Mouse (Mus musculus) embryonic facial prominence, embryonic 14.5 days (tissue): ENCODE results near the gene Tada2b. TPM values are rescaled to one million over a fixed set of nuclear protein-coding genes. Genes with fewer than 3 reads are reported as not detected.

Experiments used
- ATAC-seq: fragments of 200-750 bp; cut with Nextera tagmentation; 2 replicates; pipeline ENCODE4 v1.8.0; 2017; ENCODE audit warnings: low read depth, moderate number of reproducible peaks, moderate TSS enrichment
- DNase-seq: peaks from one replicate; pipeline ENCODE4 v3.0.0-alpha.2; 2015; ENCODE audit warnings: low spot score
- H3K27ac ChIP-seq: fragments of 300-500 bp; sonication (generic); replicated peaks from 2 replicates; pipeline ENCODE4 v1.5.1; 2014; ENCODE audit warnings: low read depth, mild to moderate bottlenecking, low read length, moderate library complexity
- H3K27me3 ChIP-seq: fragments of 300-500 bp; sonication (generic); replicated peaks from 2 replicates; pipeline ENCODE4 v1.6.1; 2014; ENCODE audit warnings: low read length; ENCODE audit not compliant: control insufficient read depth, insufficient read depth
- H3K36me3 ChIP-seq: fragments of 300-500 bp; sonication (generic); 2 replicates; pipeline ENCODE4 v1.6.1; 2014; ENCODE audit warnings: low read length, mixed read lengths; ENCODE audit not compliant: control insufficient read depth, insufficient read depth
- H3K4me1 ChIP-seq: fragments of 300-500 bp; sonication (generic); 2 replicates; pipeline ENCODE4 v1.6.1; 2014; ENCODE audit warnings: antibody characterized with exemption, low read length; ENCODE audit not compliant: control insufficient read depth, insufficient read depth
- H3K4me2 ChIP-seq: fragments of 300-500 bp; sonication (generic); 2 replicates; pipeline ENCODE4 v1.6.1; 2014; ENCODE audit warnings: low read depth, mild to moderate bottlenecking, low read length, moderate library complexity, mixed read lengths
- H3K4me3 ChIP-seq: fragments of 300-500 bp; sonication (generic); 2 replicates; pipeline ENCODE4 v1.5.1; 2014; ENCODE audit warnings: low read depth, mild to moderate bottlenecking, low read length
- H3K9ac ChIP-seq: fragments of 300-500 bp; sonication (generic); 2 replicates; pipeline ENCODE4 v1.6.1; 2014; ENCODE audit warnings: low read depth, mild to moderate bottlenecking, low read length, moderate library complexity, mixed read lengths
- H3K9me3 ChIP-seq: fragments of 300-500 bp; sonication (generic); 2 replicates; pipeline ENCODE4 v1.6.1; 2016; ENCODE audit warnings: low read length; ENCODE audit not compliant: control insufficient read depth
- WGBS: fragments of 180-500 bp; shearing (Covaris S2); extraction: QIAGEN DNeasy Blood & Tissue Kit; methylation state at CpG from one replicate; pipeline ENCODE4 v1.1.7; 2014; 5-methylcytosine and 5-hydroxymethylcytosine counted together
- polyA plus RNA-seq: library from polyadenylated mRNA; unstranded; fragments of >200 nt; fragmentation: Nextera tagmentation; extraction: Ambion mirVana; gene quantifications from 2 replicates; pipeline ENCODE4 v1.2.1, GENCODE M21; 2014

Gene Tada2b
- polyA plus RNA-seq, 1 experiment from 2014 or later, result 4.2 TPM

DNA sequence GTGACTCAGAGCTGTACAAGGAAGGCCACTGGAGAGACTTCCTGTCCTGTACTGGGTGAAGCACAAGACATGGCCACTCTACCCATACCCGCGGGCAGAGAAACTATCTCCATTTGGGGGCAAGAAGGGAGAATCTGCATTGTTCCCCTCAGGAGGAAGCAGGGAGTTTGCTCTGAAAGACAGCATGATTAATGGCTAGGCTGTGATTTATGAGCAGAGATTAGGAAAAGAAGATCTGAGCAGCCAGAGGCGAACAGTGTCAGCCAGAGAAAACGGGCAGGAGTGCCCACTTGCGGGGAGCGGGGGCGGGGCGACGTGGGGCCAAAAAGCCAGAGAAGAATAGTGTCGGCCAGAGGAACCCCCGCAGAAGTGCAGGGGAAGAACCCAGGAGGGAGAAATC lies 56.3 kb downstream of the Tada2b start:
- no peaks in the 10 kb centered on the region for H3K9me3 ChIP-seq
- no peak overlapping the region for H3K4me2 ChIP-seq
- ATAC-seq (no peak), DNase-seq (no peak)
- 48% methylated on average over 11 of the region's 11 CpGs for WGBS
- H3K27me3 ChIP-seq, result no peaks in the 10 kb centered on the region
- no peaks in the 10 kb centered on the region for H3K4me1 ChIP-seq
- no peak overlapping the region for H3K4me3 ChIP-seq
- H3K9ac ChIP-seq, result no peak overlapping the region
- H3K27ac ChIP-seq, result no peak overlapping the region
- H3K36me3 ChIP-seq, result no peaks in the 10 kb centered on the region

DNA sequence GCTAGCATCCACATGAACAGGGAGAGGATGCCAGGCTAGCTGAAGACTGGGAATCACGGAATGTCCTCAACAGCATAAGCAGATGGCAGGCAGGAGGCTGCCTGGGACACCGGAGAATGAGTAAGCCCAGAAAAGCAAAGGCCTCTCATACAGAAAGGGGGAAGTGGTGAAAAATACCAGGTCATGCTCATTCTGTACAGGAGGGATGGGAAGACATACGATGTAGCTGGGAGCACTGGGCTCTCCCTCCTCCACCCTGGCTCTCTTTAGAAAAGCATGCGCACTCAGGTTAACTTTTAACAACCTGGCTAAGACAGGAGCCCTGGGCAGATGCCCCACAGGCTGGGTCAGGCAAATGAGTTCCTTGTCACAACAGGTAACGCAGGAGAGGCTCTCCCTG lies 57.7 kb downstream of the Tada2b start:
- Histone ChIP-seq H3K4me3 (no peak overlapping the region), H3K27me3 (no peaks in the 10 kb centered on the region), H3K9me3 (no peaks in the 10 kb centered on the region), H3K27ac (no peak overlapping the region), H3K36me3 (no peaks in the 10 kb centered on the region), H3K4me1 (no peaks in the 10 kb centered on the region), H3K4me2 (no peak overlapping the region), H3K9ac (no peak overlapping the region)
- ATAC-seq, result no peak
- 66% methylated on average over 5 of the region's 5 CpGs for WGBS
- no peak for DNase-seq

DNA sequence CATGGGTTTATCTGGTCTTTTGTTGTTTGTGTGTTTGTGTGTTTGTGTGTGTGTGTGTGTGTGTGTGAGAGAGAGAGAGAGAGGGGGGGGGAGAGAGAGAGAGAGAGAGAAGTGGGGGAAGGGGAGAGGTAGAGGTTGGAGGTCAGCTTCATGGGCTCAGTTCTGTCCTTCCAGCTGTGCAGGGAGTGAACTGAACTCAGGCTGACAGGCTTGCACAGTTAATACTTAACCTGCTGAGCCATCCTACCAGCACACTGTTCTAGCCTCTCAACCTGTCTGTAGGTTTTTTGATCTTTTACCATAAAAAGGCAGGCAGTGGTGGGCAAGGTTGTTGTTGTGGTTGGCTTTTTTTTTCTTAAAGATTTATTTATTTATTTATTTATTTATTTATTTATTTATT lies 59.4 kb downstream of the Tada2b start:
- Histone ChIP-seq H3K4me2 (no peak overlapping the region), H3K36me3 (no peaks in the 10 kb centered on the region), H3K27ac (no peak overlapping the region), H3K27me3 (no peaks in the 10 kb centered on the region), H3K4me1 (no peaks in the 10 kb centered on the region), H3K9ac (no peak overlapping the region), H3K4me3 (no peak overlapping the region), H3K9me3 (no peaks in the 10 kb centered on the region)
- ATAC-seq (no peak), DNase-seq (no peak)

Other genes starting within 250 kb of the Tada2b start
- gene Sorcs2, start 86.1 kb downstream of the Tada2b start, polyA plus RNA-seq, result 21.6 and 22.5 TPM in 2 replicates
- gene Grpel1, start 19.3 kb downstream of the Tada2b start, polyA plus RNA-seq, result 49.0 and 52.7 TPM in 2 replicates
- gene Ccdc96, start 303 bp upstream of the Tada2b start, polyA plus RNA-seq, result 0.88 and 1.7 TPM in 2 replicates
- 38.5 and 42.8 TPM in 2 replicates for gene Tbc1d14, start 109.0 kb upstream of the Tada2b start, polyA plus RNA-seq
- 20.7 and 21.5 TPM in 2 replicates for gene D5Ertd579e, start 211.7 kb upstream of the Tada2b start, polyA plus RNA-seq